Mouse (Mus musculus): ENCODE measurements at regions not wholly inside any gene's neighbourhood (a gene's known extent, or its start where the extent isn't known, plus 50 kb on each side); places are given as distances from the start of the nearest gene placed in this dataset.

DNA sequence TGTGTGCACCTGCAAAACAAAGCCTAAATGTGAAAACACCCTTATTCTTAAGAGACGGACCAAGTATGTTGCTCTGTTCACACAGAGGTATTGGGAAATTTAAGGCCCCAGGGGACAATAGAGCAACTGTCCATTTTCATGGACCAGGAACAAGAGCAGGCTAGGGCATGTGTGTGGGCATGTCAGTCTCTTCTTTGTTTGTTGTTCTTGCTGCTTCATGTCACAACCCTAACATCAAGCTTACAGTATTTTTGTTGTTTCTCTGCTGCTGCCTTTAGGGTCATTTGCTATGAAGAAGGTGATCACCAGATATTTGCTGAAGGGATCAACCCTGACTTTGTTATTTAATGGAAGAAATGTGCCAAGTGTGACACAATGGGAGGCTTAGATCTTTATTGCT, 96.4 kb upstream of the Slc22a23 start:
- TF ChIP-seq CTCF (IDR thresholded peaks at IDR 0.05; ENCODE audit: low read depth), result no peak
- TF ChIP-seq EP300 (optimal IDR thresholded peaks at IDR 0.05), result no peak

Measured in stomach, postnatal 0 days (tissue).